Mouse (Mus musculus) limb, embryonic 11.5 days (tissue): Measurements from ENCODE around the gene Commd1. TPM values are rescaled to one million over a fixed set of nuclear protein-coding genes. Genes with fewer than 3 reads are reported as not detected.

Source experiments
- ATAC-seq: fragments of 200-750 bp; cut with Nextera tagmentation; 2 replicates; pipeline ENCODE4 v1.8.0; 2017; ENCODE audit warnings: low read depth; ENCODE audit not compliant: insufficient number of reproducible peaks, low FRiP score, low TSS enrichment
- DNase-seq: peaks from one replicate; pipeline ENCODE4 v3.0.0-alpha.2; 2015; ENCODE audit warnings: low spot score
- H3K27ac ChIP-seq: fragments of 300-500 bp; sonication (generic); replicated peaks from 2 replicates; pipeline ENCODE4 v1.5.1; 2014; ENCODE audit warnings: low read depth, mild to moderate bottlenecking, low read length
- H3K27me3 ChIP-seq: fragments of 300-500 bp; sonication (generic); 2 replicates; pipeline ENCODE4 v1.6.1; 2014; ENCODE audit warnings: mild to moderate bottlenecking, low read length, mixed read lengths; ENCODE audit not compliant: control insufficient read depth, insufficient read depth
- H3K36me3 ChIP-seq: fragments of 300-500 bp; sonication (generic); 2 replicates; pipeline ENCODE4 v1.6.1; 2014; ENCODE audit warnings: mild to moderate bottlenecking, low read length, moderate library complexity, mixed read lengths; ENCODE audit not compliant: control insufficient read depth, insufficient read depth
- H3K4me1 ChIP-seq: fragments of 300-500 bp; sonication (generic); 2 replicates; pipeline ENCODE4 v1.6.1; 2014; ENCODE audit warnings: low read length, mixed read lengths; ENCODE audit not compliant: control insufficient read depth, insufficient read depth
- H3K4me2 ChIP-seq: fragments of 300-500 bp; sonication (generic); 2 replicates; pipeline ENCODE4 v1.6.1; 2014; ENCODE audit warnings: low read depth, mild to moderate bottlenecking, moderate library complexity; ENCODE audit not compliant: severe bottlenecking
- H3K4me3 ChIP-seq: fragments of 300-500 bp; sonication (generic); 2 replicates; pipeline ENCODE4 v1.5.1; 2014; ENCODE audit warnings: low read depth, low read length
- H3K9ac ChIP-seq: fragments of 300-500 bp; sonication (generic); 2 replicates; pipeline ENCODE4 v1.6.1; 2014; ENCODE audit warnings: mild to moderate bottlenecking, low read length
- H3K9me3 ChIP-seq: fragments of 300-500 bp; sonication (generic); 2 replicates; pipeline ENCODE4 v1.6.1; 2016; ENCODE audit warnings: low read length; ENCODE audit not compliant: control insufficient read depth
- WGBS: fragments of 180-500 bp; shearing (Covaris S2); extraction: QIAGEN DNeasy Blood & Tissue Kit; methylation state at CpG from one replicate; pipeline ENCODE4 v1.1.7; 2014; 5-methylcytosine and 5-hydroxymethylcytosine counted together
- polyA plus RNA-seq: library from polyadenylated mRNA; unstranded; fragments of >200 nt; fragmentation: Nextera tagmentation; extraction: Ambion mirVana; gene quantifications from 2 replicates; pipeline ENCODE4 v1.2.1, GENCODE M21; 2014

The Commd1 gene
- polyA plus RNA-seq, 1 experiment from 2014 or later: 417 TPM

DNA sequence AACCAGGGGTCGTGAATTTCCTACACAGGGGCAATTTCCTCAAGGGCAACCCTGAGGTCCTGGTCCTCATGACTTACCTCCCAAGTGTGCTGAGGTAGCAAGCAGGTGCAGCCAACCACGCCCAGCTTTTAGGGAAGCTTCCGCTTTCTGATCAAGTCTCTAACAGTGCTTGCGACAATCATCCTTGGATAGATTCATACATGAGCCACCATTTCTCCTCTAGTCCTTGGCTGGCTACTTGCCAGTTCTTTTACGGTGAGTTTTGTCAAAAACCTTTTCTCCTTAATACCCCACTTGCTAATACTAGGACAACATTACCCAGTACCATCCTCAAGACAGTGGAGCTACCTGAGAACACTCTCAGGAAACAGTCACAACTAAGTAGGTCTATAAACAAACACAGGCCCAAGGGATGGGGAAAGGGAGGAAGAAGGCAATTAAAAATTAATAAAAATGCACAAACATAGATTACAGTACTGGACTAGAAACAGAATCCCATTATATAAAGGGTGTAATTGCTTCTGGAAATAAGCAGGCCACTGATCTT lies 133.5 kb downstream of the Commd1 start:
- H3K4me3 ChIP-seq: no peak overlapping the region
- no peaks in the 10 kb centered on the region for H3K4me1 ChIP-seq
- H3K4me2 ChIP-seq: no peak overlapping the region
- no peaks in the 10 kb centered on the region for H3K27me3 ChIP-seq
- H3K9ac ChIP-seq: no peak overlapping the region
- 79% methylated on average over 5 of the region's 5 CpGs for WGBS
- no peaks in the 10 kb centered on the region for H3K9me3 ChIP-seq
- no peak overlapping the region for H3K27ac ChIP-seq
- DNase-seq (no peak), ATAC-seq (no peak)
- no peaks in the 10 kb centered on the region for H3K36me3 ChIP-seq

- Histone ChIP-seq H3K9ac (no peak overlapping the region), H3K4me1 (no peaks in the 10 kb centered on the region), H3K27ac (no peak overlapping the region), H3K4me3 (no peak overlapping the region), H3K27me3 (no peaks in the 10 kb centered on the region), H3K4me2 (no peak overlapping the region), H3K9me3 (no peaks in the 10 kb centered on the region), H3K36me3 (no peaks in the 10 kb centered on the region)
- 24% methylated on average over 8 of the region's 8 CpGs for WGBS
- no peak for DNase-seq
- no peak for ATAC-seq
Observed at GRCm38 (mm10) chr11:22847732-22848648, 134.2 kb downstream of the Commd1 start.

- H3K9me3 ChIP-seq: no peaks in the 10 kb centered on the region
- H3K36me3 ChIP-seq: no peaks in the 10 kb centered on the region
- H3K4me1 ChIP-seq: no peaks in the 10 kb centered on the region
- H3K9ac ChIP-seq: no peak overlapping the region
- H3K27me3 ChIP-seq: no peaks in the 10 kb centered on the region
- 39% methylated on average over 8 of the region's 8 CpGs for WGBS
- H3K27ac ChIP-seq: no peak overlapping the region
- no peak for DNase-seq
- no peak overlapping the region for H3K4me2 ChIP-seq
- ATAC-seq: no peak
- H3K4me3 ChIP-seq: no peak overlapping the region
Observed at GRCm38 (mm10) chr11:22846960-22847731, 135.0 kb downstream of the Commd1 start.

Other genes with a start within 250 kb of the Commd1 start
- 2.9 and 3.0 TPM in 2 replicates for gene B3gnt2, start 121.4 kb downstream of the Commd1 start, polyA plus RNA-seq
- gene Zrsr1, start 10.4 kb downstream of the Commd1 start, polyA plus RNA-seq: 2.7 and 4.0 TPM in 2 replicates
- gene Gm28048, start 292 bp downstream of the Commd1 start, polyA plus RNA-seq: 5.2 and 6.9 TPM in 2 replicates
- gene Cct4, start 8.1 kb upstream of the Commd1 start, polyA plus RNA-seq: 409 and 417 TPM in 2 replicates
- gene Fam161a, start 25.1 kb upstream of the Commd1 start, polyA plus RNA-seq: 1.6 and 2.5 TPM in 2 replicates